ENCODE assay signal across 8 mouse cellular contexts in the genomic region with DNA sequence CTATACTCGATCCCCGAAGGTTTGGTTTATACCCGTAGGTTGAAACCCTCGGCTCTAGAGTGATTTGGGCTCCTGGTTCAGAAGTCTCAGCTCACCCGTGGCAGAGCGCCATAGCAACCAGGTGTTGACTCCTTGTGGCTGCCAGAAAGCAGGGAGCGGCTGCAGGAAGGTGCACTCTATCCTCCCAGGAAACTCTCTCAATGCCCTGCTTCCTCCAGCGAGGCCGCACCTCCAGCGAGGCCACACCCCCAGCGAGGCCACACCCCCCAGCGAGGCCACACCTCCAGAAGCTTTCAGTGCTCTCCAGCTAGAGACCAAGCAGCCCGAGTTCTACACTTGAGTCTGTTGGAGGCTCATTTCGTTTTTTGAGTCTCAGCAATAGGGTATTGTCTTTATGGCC. TPM values are rescaled to one million over a fixed set of nuclear protein-coding genes. Genes with fewer than 3 reads are reported as not detected.
DNase-seq lines count a peak whose midpoint lies in the region; ATAC-seq and TF ChIP-seq lines count a peak whose summit lies in the region.

No protein-coding gene starts in this region.

- no peak overlapping the region for H3K4me2 ChIP-seq in kidney, embryonic 16.5 days (replicated peaks; ENCODE audit: low read depth, low read length)
- 0 out of 2 replicates have a peak overlapping the region, but pooled peaks have one; percentile 10 for H3K4me2 ChIP-seq in liver, embryonic 16.5 days (ENCODE audit: low read depth, low read length)

- no peak overlapping the region for H3K4me3 ChIP-seq in kidney, adult 2 months (ENCODE audit: insufficient read depth, low read depth, low read length)
- H3K4me3 ChIP-seq in kidney, embryonic 16.5 days (ENCODE audit: low read length), result no peak overlapping the region
- H3K4me3 ChIP-seq in liver, embryonic 16.5 days (ENCODE audit: low read depth, low read length), result no peak overlapping the region

- H3K36me3 ChIP-seq in kidney, adult 2 months (ENCODE audit: control insufficient read depth, insufficient read depth, low read length), result no peaks in the 10 kb centered on the region
- peaks cover 4% of the 10 kb centered on the region; the same call in 1 of the 2 replicates for H3K36me3 ChIP-seq in kidney, embryonic 16.5 days (ENCODE audit: insufficient read depth, low read length)
- H3K36me3 ChIP-seq in liver, embryonic 16.5 days (ENCODE audit: control insufficient read depth, insufficient read depth), result peaks cover 6% of the 10 kb centered on the region; the same call in 1 of the 2 replicates

- TF ChIP-seq CTCF in kidney, adult 2 months (conservative IDR thresholded peaks at IDR 0.05; ENCODE audit: insufficient read depth, insufficient read length, low read depth, low read length), result no peak

- peak; percentile 89 for DNase-seq in kidney, adult 2 months
- peak; percentile 66 for DNase-seq in c-Kit-negative CD71-positive TER-119-positive erythroid progenitor cells, embryonic 14.5 days (ENCODE audit: low read depth, low spot score)
- peak; percentile 71 to 83 for DNase-seq in heart, postnatal 10 days
- DNase-seq in skeletal muscle tissue, adult 2 months (ENCODE audit: low read depth, low spot score), result peak; percentile 38
- DNase-seq in urinary bladder, postnatal 4 days (ENCODE audit: low spot score in 2 of 2), result peak; percentile 65 to 83
- no peak for DNase-seq in cerebellum, adult 11 months

- H3K27ac ChIP-seq in kidney, adult 2 months (ENCODE audit: insufficient read depth, low read depth, low read length), result no peak overlapping the region
- no peak overlapping the region for H3K27ac ChIP-seq in kidney, embryonic 16.5 days (ENCODE audit: low read length)
- H3K27ac ChIP-seq in liver, embryonic 16.5 days (ENCODE audit: low read length), result no peak overlapping the region

- H3K27me3 ChIP-seq in kidney, adult 2 months (replicated peaks; ENCODE audit: control insufficient read depth, insufficient read depth, low read length), result no peaks in the 10 kb centered on the region
- H3K27me3 ChIP-seq in kidney, embryonic 16.5 days (ENCODE audit: insufficient read depth, low read length), result no peaks in the 10 kb centered on the region
- no peaks in the 10 kb centered on the region for H3K27me3 ChIP-seq in liver, embryonic 16.5 days (ENCODE audit: control insufficient read depth, insufficient read depth, low read depth, low read length)

- ATAC-seq in kidney, embryonic 16.5 days (ENCODE audit: low FRiP score, low TSS enrichment), result no peak
- peak; percentile 65 for ATAC-seq in liver, embryonic 16.5 days (ENCODE audit: low read depth)

- intact Hi-C loops in heart, postnatal 10 days (cut with DNase I), result no loop called here

- 45% methylated on average over 14 of the region's 14 CpGs for WGBS in kidney, adult 2 months
- WGBS in kidney, embryonic 16.5 days, result 52% methylated on average over 14 of the region's 14 CpGs
- WGBS in liver, embryonic 16.5 days (ENCODE audit: insufficient replicate concordance), result 29% methylated on average over 14 of the region's 14 CpGs

- no peaks in the 10 kb centered on the region for H3K9me3 ChIP-seq in kidney, embryonic 16.5 days (ENCODE audit: low read length)
- H3K9me3 ChIP-seq in liver, embryonic 16.5 days (replicated peaks; ENCODE audit: control insufficient read depth, low read length), result no peaks in the 10 kb centered on the region

- no peak overlapping the region for H3K9ac ChIP-seq in kidney, embryonic 16.5 days (replicated peaks; ENCODE audit: low read length)
- no peak overlapping the region for H3K9ac ChIP-seq in liver, embryonic 16.5 days (ENCODE audit: low read depth, low read length)

- no peak for TF ChIP-seq POLR2A in kidney, adult 2 months (IDR thresholded peaks at IDR 0.05; ENCODE audit: low read depth, low read length)

- peaks cover 7% of the 10 kb centered on the region; the same call in 1 of the 2 replicates for H3K4me1 ChIP-seq in kidney, adult 2 months (ENCODE audit: control insufficient read depth, insufficient read depth, low read length)
- peaks cover 13% of the 10 kb centered on the region; the same call in 1 of the 2 replicates for H3K4me1 ChIP-seq in kidney, embryonic 16.5 days (ENCODE audit: insufficient read depth, low read length)
- H3K4me1 ChIP-seq in liver, embryonic 16.5 days (ENCODE audit: control insufficient read depth, low read depth, low read length), result peaks cover 39% of the 10 kb centered on the region

RNA-seq across cellular contexts. Expression of a gene that starts 3.3 kb away (rescaled TPM):
- 12.0 and 12.4 TPM in 2 replicates for polyA plus RNA-seq in kidney, adult 2 months (2012; rRNA removed)
- polyA plus RNA-seq in kidney, embryonic 16.5 days (2015; fragmentation: Nextera tagmentation; extraction: Ambion mirVana), result 26.6 and 27.2 TPM in 2 replicates
- 10 to 100 TPM; 20.7 to 23.8 TPM for total RNA-seq in heart, postnatal 10 days (2021)
- polyA plus RNA-seq in liver, embryonic 16.5 days (2015; fragmentation: Nextera tagmentation; extraction: Ambion mirVana), result 10.3 and 10.6 TPM in 2 replicates

RNA-seq across cellular contexts. Expression of a gene that starts 10.4 kb away (rescaled TPM):
- polyA plus RNA-seq in kidney, adult 2 months (2012; rRNA removed), result 1.1 and 5.0 TPM in 2 replicates
- 0.36 and 0.37 TPM in 2 replicates for polyA plus RNA-seq in kidney, embryonic 16.5 days (2015; fragmentation: Nextera tagmentation; extraction: Ambion mirVana)
- total RNA-seq in heart, postnatal 10 days (2021), result 100 to 1,000 TPM; 290 to 325 TPM
- 0.28 and 0.32 TPM in 2 replicates for polyA plus RNA-seq in liver, embryonic 16.5 days (2015; fragmentation: Nextera tagmentation; extraction: Ambion mirVana)
